Mouse (Mus musculus) bone marrow macrophage, adult 2 months (primary cell): ENCODE measurements around the gene Slc38a10.

ENCODE experiments used
- CTCF ChIP-seq: IDR thresholded peaks from 2 replicates; pipeline ENCODE4 v1.5.1; 2012; ENCODE audit warnings: low read depth, mild to moderate bottlenecking, low read length, moderate library complexity
- POLR2A ChIP-seq: IDR thresholded peaks from 2 replicates; pipeline ENCODE4 v1.6.1; 2012; ENCODE audit warnings: mild to moderate bottlenecking, low read depth, low read length, borderline replicate concordance

DNA sequence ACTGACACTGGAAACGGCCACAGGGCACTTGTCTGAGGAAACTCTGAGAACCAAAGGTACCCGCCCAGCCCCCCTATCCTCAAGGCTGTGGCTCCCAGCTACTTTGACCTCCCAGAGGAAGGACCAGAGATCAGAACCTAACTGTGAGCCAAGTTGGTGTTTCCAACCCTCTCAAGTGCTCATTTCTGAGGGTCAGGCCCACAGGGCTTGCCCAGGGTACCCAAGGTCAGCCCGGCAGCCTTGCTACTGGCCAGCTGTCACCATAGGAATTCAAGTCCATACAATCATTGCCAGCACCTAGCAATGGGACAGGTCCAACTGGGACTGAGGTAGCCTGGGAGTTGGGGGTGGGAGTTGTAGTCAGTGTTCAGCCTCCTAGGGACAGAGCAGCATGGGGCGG, 60.5 kb downstream of the Slc38a10 start:
- TF ChIP-seq CTCF (no peak), POLR2A (no peak)
